Mouse (Mus musculus): ENCODE measurements around the gene Urah. TPM values are rescaled to one million over a fixed set of nuclear protein-coding genes. Genes with fewer than 3 reads are reported as not detected.
A peak's percentile ranks its signal among the peaks of the same experiment; 100 is the strongest.

Gene Urah
- polyA plus RNA-seq, 1 experiment from 2014 or later: 1.1 TPM

DNA sequence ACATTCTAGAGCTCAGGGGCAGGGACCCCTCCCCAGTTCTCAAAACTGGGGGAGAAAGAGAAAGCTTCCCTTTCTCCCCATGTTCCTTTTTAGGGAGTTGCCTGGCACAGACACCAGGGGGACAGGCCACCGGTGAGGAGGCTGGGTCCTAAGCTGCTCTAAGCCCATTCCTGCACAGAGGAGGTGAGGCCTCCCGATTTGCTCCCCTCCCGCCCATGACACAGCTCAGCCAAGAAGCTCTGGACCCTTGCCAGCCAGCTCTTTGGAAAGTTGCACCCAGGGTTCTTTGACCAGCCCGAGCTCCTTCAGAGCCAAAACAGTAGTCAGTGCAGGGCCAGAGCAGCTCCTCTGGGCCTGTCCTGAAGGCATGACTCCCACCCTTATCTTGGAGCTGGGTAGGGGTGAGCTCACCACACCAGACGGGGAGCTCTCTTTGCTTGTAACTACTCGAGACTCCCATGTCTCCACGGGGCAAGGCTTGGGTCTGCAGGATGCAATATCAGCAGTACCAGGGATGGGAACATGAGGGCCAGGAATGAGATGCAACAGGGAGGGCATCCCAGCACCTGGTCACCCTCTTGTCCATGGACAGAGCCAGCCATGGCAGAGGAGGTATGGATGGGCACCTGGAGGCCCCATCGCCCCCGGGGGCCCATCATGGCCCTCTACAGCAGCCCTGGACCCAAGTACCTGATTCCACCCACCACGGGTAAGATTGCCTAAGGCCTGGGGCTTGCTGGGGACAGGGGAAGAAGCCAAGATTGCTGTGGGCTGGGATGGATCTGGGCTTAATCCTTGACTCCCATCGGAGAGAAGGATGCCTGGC is 13.2 kb downstream of the Urah start, which contains the start of gene Odf3:
Odf3 (plus strand) TSS at position 51 of the 826 bp plus-strand sequence.
- Histone ChIP-seq H3K4me2 (ENCODE audit: low read depth, low read length) (no peak within 1 kb of the TSS), H3K4me1 (ENCODE audit: control insufficient read depth, insufficient read depth, low read length) (peaks cover 9% of the 10 kb centered on the region; the same call in 1 of the 2 replicates), H3K36me3 (ENCODE audit: control insufficient read depth, insufficient read depth) (peaks cover 15% of the 10 kb centered on the region), H3K9ac (ENCODE audit: low read length) (peak within 1 kb of the TSS; percentile 30; the same call in 1 of the 2 replicates), H3K9me3 (replicated peaks; ENCODE audit: control insufficient read depth, low read length) (no peaks in the 10 kb centered on the region), H3K27ac (ENCODE audit: low read length) (no peak within 1 kb of the TSS), H3K4me3 (ENCODE audit: low read length) (no peak within 1 kb of the TSS), H3K27me3 (ENCODE audit: control insufficient read depth, insufficient read depth, low read length) (peaks cover 10% of the 10 kb centered on the region; the same call in 1 of the 2 replicates)
- WGBS: 49% methylated on average over 11 of the region's 11 CpGs
- peak; percentile 28; the same call in 1 of the 2 replicates for ATAC-seq (replicated peaks; ENCODE audit: extremely low read depth, insufficient read depth, low FRiP score)

DNA sequence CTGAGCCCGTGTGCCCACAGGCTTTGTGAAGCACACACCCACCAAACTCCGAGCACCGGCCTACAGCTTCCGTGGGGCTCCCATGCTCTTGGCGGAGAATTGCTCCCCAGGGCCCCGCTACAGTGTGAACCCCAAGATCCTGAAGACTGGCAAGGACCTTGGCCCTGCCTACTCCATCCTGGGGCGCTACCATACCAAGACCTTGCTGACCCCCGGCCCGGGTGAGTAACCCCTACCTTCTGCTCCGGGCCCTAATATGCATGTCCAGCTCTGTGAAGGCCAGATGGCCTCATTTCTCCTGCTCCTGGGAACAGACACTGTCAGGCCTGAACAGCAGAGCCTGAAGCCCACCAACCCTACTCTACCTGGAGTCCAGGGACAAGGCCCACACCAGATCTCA is 13.8 kb downstream of the Urah start:
- no peaks in the 10 kb centered on the region for H3K9me3 ChIP-seq (replicated peaks; ENCODE audit: control insufficient read depth, low read length)
- H3K9ac ChIP-seq (ENCODE audit: low read length): no peak overlapping the region
- H3K4me2 ChIP-seq (ENCODE audit: low read depth, low read length): no peak overlapping the region
- H3K27ac ChIP-seq (ENCODE audit: low read length): no peak overlapping the region
- H3K4me1 ChIP-seq (ENCODE audit: control insufficient read depth, insufficient read depth, low read length): peaks cover 9% of the 10 kb centered on the region; the same call in 1 of the 2 replicates
- peaks cover 21% of the 10 kb centered on the region for H3K36me3 ChIP-seq (ENCODE audit: control insufficient read depth, insufficient read depth)
- 85% methylated on average over 10 of the region's 10 CpGs for WGBS
- H3K4me3 ChIP-seq (ENCODE audit: low read length): no peak overlapping the region
- no peak for ATAC-seq (replicated peaks; ENCODE audit: extremely low read depth, insufficient read depth, low FRiP score)
- peaks cover 7% of the 10 kb centered on the region; the same call in 1 of the 2 replicates for H3K27me3 ChIP-seq (ENCODE audit: control insufficient read depth, insufficient read depth, low read length)

DNA sequence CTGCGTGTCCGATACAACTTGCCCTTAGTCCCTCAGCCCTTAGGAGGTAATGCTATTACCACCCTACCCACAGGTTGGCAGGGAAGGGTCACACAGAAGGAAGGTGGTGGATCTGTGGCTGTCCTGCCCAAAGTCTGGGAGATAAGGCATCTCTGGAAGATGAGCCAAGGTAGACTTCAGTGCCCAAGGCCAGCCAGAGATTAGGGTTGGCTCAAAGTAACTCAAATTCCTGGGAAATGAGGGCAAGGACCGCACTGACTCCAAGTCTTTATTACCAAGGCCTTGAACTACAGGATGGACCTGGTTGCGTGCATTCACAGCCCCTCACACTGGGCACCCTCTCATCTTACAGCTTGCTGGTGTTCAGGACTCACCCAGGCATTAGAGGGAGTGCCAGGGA is 17.1 kb downstream of the Urah start:
- H3K4me1 ChIP-seq (ENCODE audit: control insufficient read depth, insufficient read depth, low read length): peaks cover 16% of the 10 kb centered on the region
- no peaks in the 10 kb centered on the region for H3K9me3 ChIP-seq (replicated peaks; ENCODE audit: control insufficient read depth, low read length)
- no peak overlapping the region for H3K27ac ChIP-seq (ENCODE audit: low read length)
- peaks cover 32% of the 10 kb centered on the region for H3K36me3 ChIP-seq (ENCODE audit: control insufficient read depth, insufficient read depth)
- WGBS: 90% methylated on average over 4 of the region's 4 CpGs
- ATAC-seq (replicated peaks; ENCODE audit: extremely low read depth, insufficient read depth, low FRiP score): no peak
- no peak overlapping the region for H3K9ac ChIP-seq (ENCODE audit: low read length)
- H3K27me3 ChIP-seq (ENCODE audit: control insufficient read depth, insufficient read depth, low read length): no peaks in the 10 kb centered on the region
- H3K4me3 ChIP-seq (ENCODE audit: low read length): no peak overlapping the region
- no peak overlapping the region for H3K4me2 ChIP-seq (ENCODE audit: low read depth, low read length)

DNA sequence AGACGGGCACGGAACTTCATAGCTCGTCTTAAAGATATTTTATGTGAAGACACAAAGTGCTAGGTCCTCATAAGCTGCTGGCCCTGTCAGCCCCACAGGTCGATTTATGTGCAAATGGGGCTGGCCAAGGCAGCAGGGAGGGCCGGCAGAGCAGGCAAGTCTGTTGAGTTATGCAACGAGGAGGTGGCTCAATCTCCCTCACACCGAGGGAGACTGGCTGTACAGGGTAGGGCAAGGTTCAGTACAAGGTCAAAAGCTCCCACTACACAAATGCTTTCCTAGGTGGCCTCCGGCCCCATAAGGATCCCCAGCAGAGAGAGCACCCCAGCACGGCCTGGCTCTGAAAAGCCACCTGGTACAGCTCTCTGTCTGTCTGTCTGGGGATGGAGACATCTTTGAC is 18.6 kb downstream of the Urah start:
- no peak overlapping the region for H3K27ac ChIP-seq (ENCODE audit: low read length)
- 82% methylated on average over 9 of the region's 9 CpGs for WGBS
- no peak overlapping the region for H3K9ac ChIP-seq (ENCODE audit: low read length)
- no peak overlapping the region for H3K4me3 ChIP-seq (ENCODE audit: low read length)
- H3K27me3 ChIP-seq (ENCODE audit: control insufficient read depth, insufficient read depth, low read length): no peaks in the 10 kb centered on the region
- peaks cover 32% of the 10 kb centered on the region for H3K36me3 ChIP-seq (ENCODE audit: control insufficient read depth, insufficient read depth)
- peaks cover 16% of the 10 kb centered on the region for H3K4me1 ChIP-seq (ENCODE audit: control insufficient read depth, insufficient read depth, low read length)
- no peaks in the 10 kb centered on the region for H3K9me3 ChIP-seq (replicated peaks; ENCODE audit: control insufficient read depth, low read length)
- H3K4me2 ChIP-seq (ENCODE audit: low read depth, low read length): no peak overlapping the region
- no peak for ATAC-seq (replicated peaks; ENCODE audit: extremely low read depth, insufficient read depth, low FRiP score)

DNA sequence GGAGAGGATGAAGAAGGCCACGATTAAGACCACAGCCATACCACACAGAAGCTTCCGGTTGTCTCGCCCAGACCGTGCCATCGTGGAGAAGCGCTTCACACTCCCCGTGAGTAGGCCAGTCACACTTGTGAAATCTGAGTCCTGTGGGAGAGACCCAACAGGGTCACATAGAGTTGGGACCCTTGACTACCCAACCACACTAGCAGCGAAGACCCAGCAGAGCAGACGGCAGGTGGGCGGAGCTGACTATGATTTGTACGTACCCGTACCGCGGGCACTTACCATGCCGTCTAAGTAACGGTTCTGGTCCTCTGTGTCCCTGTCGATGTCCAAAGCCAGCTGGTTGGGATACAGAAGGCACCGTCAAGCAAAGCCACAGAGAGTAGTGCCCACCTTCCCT is 19.7 kb downstream of the Urah start:
- ATAC-seq (replicated peaks; ENCODE audit: extremely low read depth, insufficient read depth, low FRiP score): no peak
- no peak overlapping the region for H3K4me3 ChIP-seq (ENCODE audit: low read length)
- no peak overlapping the region for H3K9ac ChIP-seq (ENCODE audit: low read length)
- H3K4me1 ChIP-seq (ENCODE audit: control insufficient read depth, insufficient read depth, low read length): peaks cover 23% of the 10 kb centered on the region
- no peak overlapping the region for H3K4me2 ChIP-seq (ENCODE audit: low read depth, low read length)
- H3K36me3 ChIP-seq (ENCODE audit: control insufficient read depth, insufficient read depth): peaks cover 40% of the 10 kb centered on the region
- H3K9me3 ChIP-seq (replicated peaks; ENCODE audit: control insufficient read depth, low read length): no peaks in the 10 kb centered on the region
- H3K27ac ChIP-seq (ENCODE audit: low read length): no peak overlapping the region
- 92% methylated on average over 18 of the region's 18 CpGs for whole genome bisulfite sequencing
- no peaks in the 10 kb centered on the region for H3K27me3 ChIP-seq (ENCODE audit: control insufficient read depth, insufficient read depth, low read length)

DNA sequence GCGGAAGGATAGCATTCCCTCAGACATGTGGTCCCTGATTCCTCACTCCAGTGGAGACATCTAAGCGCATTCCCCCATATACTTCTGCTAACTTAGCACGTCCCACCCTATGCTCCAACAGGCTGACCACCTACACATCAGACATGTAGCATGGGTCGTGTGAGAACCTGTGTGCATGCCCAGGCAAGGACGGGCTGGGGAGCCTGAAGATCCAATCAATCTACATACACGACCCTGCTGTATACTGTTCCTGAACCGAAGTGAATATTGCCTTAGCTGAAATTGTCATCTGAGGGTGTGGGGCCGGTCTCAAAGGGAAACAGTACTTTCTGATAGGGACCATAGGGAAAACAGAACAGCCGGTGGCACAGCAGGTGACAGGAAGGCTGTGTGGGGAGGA is 20.4 kb downstream of the Urah start:
- 70% methylated on average over 9 of the region's 9 CpGs for WGBS

DNA sequence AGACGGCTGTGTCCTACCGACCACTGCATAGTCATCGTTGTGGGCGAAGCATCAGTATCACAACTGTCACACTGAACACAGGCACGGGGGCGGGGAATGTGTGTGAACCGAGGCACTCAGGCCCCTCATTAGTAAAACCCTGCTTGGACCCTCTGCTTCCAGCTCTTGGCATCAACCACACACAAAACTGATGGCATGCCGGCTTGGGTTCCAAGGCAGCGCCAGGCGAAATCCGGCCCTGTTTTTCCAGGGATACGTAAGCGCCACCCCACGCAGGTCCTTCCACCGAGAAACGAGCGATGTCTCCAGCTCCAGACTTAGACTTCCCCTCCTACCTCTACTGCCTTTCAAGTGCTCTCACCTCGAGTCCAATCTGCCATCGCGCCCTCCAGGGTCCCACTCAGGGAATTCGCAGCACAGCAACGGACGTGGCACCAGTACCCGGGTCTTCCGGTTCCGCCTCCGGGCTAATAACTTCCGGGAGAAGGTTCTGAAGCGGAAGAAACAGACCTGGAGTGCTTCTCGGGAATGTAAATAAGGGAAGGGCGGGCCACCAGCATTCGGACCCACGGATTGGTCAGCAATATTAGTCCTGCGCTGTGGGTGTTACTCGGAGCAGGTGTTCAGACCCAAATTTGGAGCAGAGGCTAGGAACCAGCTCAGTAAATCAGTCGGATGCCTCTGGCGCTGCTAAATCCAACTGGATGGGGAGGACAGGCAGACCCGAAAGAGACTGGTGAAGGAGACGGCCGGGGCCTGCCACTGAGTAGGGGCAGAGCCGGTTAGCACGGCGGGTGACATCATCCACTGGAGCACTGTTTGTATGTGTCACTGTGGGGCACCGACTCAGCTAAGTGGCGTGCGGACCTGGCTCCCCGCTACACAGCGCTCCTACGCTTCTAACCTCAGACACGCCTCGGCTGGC is 21.3 kb downstream of the Urah start, which contains the start of gene Gm45785:
Gm45785 (minus strand) TSS at position 472 of the 925 bp plus-strand sequence.
- Histone ChIP-seq H3K4me3 (ENCODE audit: low read length) (peak within 1 kb of the TSS; percentile 80), H3K4me2 (ENCODE audit: low read depth, low read length) (peak within 1 kb of the TSS; percentile 98), H3K36me3 (ENCODE audit: control insufficient read depth, insufficient read depth) (peaks cover 51% of the 10 kb centered on the region), H3K27ac (ENCODE audit: low read length) (peak within 1 kb of the TSS; percentile 95), H3K9ac (ENCODE audit: low read length) (peak within 1 kb of the TSS; percentile 80), H3K9me3 (replicated peaks; ENCODE audit: control insufficient read depth, low read length) (no peaks in the 10 kb centered on the region), H3K4me1 (ENCODE audit: control insufficient read depth, insufficient read depth, low read length) (peaks cover 23% of the 10 kb centered on the region), H3K27me3 (ENCODE audit: control insufficient read depth, insufficient read depth, low read length) (no peaks in the 10 kb centered on the region)
- peak; percentile 82 for ATAC-seq (replicated peaks; ENCODE audit: extremely low read depth, insufficient read depth, low FRiP score)
- under 1% methylated on average over 51 of the region's 51 CpGs for WGBS

More for the DNA sequence above, 20.4 kb downstream of the Urah start:
- Histone ChIP-seq H3K4me2 (ENCODE audit: low read depth, low read length) (peak overlapping the region; percentile 98), H3K4me3 (ENCODE audit: low read length) (peak overlapping the region; percentile 80), H3K9me3 (replicated peaks; ENCODE audit: control insufficient read depth, low read length) (no peaks in the 10 kb centered on the region), H3K9ac (ENCODE audit: low read length) (peak overlapping the region; percentile 80), H3K4me1 (ENCODE audit: control insufficient read depth, insufficient read depth, low read length) (peaks cover 23% of the 10 kb centered on the region), H3K27ac (ENCODE audit: low read length) (no peak overlapping the region), H3K36me3 (ENCODE audit: control insufficient read depth, insufficient read depth) (peaks cover 47% of the 10 kb centered on the region), H3K27me3 (ENCODE audit: control insufficient read depth, insufficient read depth, low read length) (no peaks in the 10 kb centered on the region)
- ATAC-seq (replicated peaks; ENCODE audit: extremely low read depth, insufficient read depth, low FRiP score): no peak

DNA sequence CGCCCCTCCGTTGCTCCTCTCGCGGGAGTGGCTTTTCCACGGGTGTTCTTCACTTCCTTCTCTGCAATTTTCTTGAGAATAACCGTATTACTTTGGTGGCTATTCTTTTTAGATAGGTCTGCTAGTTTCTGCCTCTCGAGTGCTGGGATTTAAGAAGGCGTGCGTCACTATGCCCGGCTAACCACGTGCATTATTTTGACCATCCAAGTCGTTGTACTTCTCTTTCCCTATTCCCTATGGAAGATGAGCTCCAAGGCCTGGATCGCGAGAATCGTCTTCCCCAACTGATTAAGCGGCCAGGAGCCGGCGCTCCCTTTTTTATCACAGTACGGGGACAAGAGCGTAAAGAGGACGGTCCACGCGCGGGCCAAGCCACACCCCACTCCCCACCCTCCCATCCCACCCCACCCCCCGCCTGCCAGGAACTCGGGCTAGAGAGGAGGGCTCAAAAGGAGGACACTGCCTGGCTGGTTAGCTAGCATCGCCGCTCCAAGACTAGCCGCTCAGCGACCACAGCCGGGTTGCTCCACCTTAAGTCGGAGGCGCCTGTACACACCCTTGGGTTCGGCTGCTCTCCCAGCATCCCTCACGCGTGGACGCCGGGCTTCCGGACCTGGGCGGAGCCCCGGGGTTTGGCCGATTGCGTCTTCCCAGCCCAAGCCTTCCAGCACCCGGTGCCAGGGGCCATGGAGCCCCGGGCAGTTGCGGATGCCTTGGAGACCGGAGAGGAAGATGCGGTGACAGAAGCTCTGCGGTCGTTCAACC is 22.1 kb downstream of the Urah start, which contains the start of gene Ric8a:
Ric8a (plus strand) TSS at position 173 of the 765 bp plus-strand sequence.
- H3K27ac ChIP-seq (ENCODE audit: low read length): peak within 1 kb of the TSS; percentile 95
- H3K36me3 ChIP-seq (ENCODE audit: control insufficient read depth, insufficient read depth): peaks cover 58% of the 10 kb centered on the region
- under 1% methylated on average over 49 of the region's 50 CpGs for WGBS

More for the DNA sequence above, 22.1 kb downstream of the Urah start, which contains the start of gene Ric8a:
- peak within 1 kb of the TSS; percentile 80 for H3K9ac ChIP-seq (ENCODE audit: low read length)
- H3K4me1 ChIP-seq (ENCODE audit: control insufficient read depth, insufficient read depth, low read length): peaks cover 23% of the 10 kb centered on the region
- H3K9me3 ChIP-seq (replicated peaks; ENCODE audit: control insufficient read depth, low read length): no peaks in the 10 kb centered on the region
- H3K4me3 ChIP-seq (ENCODE audit: low read length): peak within 1 kb of the TSS; percentile 80
- ATAC-seq (replicated peaks; ENCODE audit: extremely low read depth, insufficient read depth, low FRiP score): peak; percentile 81
- H3K4me2 ChIP-seq (ENCODE audit: low read depth, low read length): peak within 1 kb of the TSS; percentile 98
- no peaks in the 10 kb centered on the region for H3K27me3 ChIP-seq (ENCODE audit: control insufficient read depth, insufficient read depth, low read length)
